Mouse (Mus musculus): ENCODE measurements around the gene Gm28374.

Gene Gm28374

GRCm38 (mm10) chr19:6082156-6082555, at the start of gene Gm28374:
Gene Gm28374 (minus strand): TSS chr19:6082256.
- in situ Hi-C loops (cut with MboI, MseI) = loop anchor here (5.0 kb wide), 2 partner anchors 35 kb away; partner anchors contain the start of genes Sac3d1 and Syvn1

GRCm38 (mm10) chr19:6130414-6131128, 48.5 kb upstream of the Gm28374 start:
- in situ Hi-C loops (cut with MboI, MseI) = loop anchor here (5.0 kb wide), 1 partner anchor 93 kb away; no protein-coding TSS in a partner anchor

GRCm38 (mm10) chr19:6127760-6128341, 45.8 kb upstream of the Gm28374 start, which contains the start of gene Snx15:
Gene Snx15 (minus strand): TSS chr19:6128304.
- in situ Hi-C loops (cut with MboI, MseI) = loop anchor here (5.0 kb wide), 1 partner anchor 166 kb away; the partner anchor contains the start of gene Pola2

DNA sequence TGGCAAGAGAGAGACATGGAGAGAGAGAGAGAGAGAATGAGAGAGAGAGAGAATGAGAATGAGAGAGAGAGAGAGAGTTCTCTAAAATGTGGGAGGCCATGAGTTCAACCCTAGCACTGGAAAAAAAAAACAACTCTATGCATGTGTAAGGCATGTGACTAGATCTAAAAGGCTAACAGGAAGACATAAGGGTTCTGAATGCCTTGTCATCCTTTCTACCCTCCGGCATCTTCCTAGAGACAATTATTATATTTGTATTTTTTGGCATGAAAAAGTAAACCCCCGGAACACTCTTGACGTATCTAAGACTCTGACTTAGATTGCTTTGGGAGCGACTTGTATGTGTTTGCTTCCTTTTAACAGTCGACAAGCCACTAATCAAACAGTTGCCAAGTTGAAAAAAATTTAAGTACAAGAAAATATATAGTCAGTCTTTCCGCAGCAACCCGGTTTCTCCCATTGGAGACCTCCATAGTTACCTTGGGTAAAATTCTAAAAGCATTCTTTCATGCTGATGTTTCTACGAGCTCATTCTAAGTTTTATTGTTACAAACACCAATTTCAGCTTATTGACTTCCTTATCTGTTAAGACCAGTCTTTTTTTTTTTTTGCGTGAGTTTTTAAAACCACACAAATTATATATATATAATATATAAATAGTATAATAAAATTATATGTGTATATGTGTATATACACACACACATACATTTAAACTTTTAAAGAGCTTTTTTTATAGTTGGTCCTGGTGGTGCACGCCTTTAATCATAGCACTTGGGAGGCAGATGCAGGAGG, 44.9 kb upstream of the Gm28374 start:
- in situ Hi-C loops (cut with MboI, MseI) = loop anchor here (5.0 kb wide), 1 partner anchor 165 kb away; the partner anchor contains the start of gene Pola2

- in situ Hi-C loops (cut with MboI, MseI) = loop anchor here (5.0 kb wide), 1 partner anchor 164 kb away; the partner anchor contains the start of gene Pola2
These were observed 44.2 kb upstream of the Gm28374 start for GRCm38 (mm10) chr19:6126289-6126688.

- in situ Hi-C loops (cut with MboI, MseI) = loop anchor here (5.0 kb wide), 1 partner anchor 163 kb away; the partner anchor contains the start of gene Pola2
These were observed 42.8 kb upstream of the Gm28374 start for GRCm38 (mm10) chr19:6124898-6125297.

- in situ Hi-C loops (cut with MboI, MseI) = no loop called here
These were observed 41.3 kb upstream of the Gm28374 start for GRCm38 (mm10) chr19:6123330-6123729.

- in situ Hi-C loops (cut with MboI, MseI) = no loop called here
These were observed 39.7 kb upstream of the Gm28374 start for GRCm38 (mm10) chr19:6121761-6122160.

GRCm38 (mm10) chr19:6118677-6119185, 36.7 kb upstream of the Gm28374 start:
- in situ Hi-C loops (cut with MboI, MseI) = loop anchor here (5.0 to 10.0 kb wide), 3 partner anchors 36 to 344 kb away; partner anchors contain the start of genes Cdca5, Gm28374, Scyl1 and Tm7sf2

DNA sequence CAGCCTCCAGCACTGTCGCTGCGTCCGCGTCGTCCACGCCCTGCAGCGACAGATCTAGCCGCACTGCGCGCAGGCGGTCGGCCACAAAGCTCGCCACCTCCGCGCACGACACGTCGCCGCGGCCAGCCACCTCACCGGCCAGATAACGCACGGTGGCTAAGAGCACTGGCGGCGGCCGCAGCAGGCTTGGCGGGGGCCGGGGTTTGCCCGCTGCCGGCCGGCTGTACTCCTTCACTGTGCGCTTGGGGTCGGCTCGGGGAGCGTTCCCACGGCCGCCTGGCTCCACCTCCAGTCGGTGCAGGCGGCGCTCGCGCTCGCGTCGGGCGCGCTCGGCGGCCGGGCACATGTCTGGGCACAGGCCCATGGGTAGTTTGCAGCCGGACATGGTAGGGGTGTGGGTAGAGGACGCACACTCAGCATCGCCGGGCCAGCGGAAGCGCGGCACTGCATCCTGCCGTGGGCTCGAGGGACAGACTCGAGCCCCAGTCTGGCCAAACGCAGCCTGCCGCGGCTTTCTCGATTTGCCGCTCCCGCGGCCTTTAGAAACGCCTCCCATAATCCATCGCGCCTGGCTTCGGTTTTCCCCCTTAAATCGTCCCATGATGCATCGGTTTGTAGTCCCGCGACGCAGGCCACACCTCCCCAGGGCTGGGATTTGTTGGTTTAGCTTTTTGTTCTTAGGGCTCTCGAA, 36.1 kb upstream of the Gm28374 start, which contains the start of gene Sac3d1:
Gene Sac3d1 (minus strand): TSS at position 665 of the 691 bp plus-strand sequence.
- in situ Hi-C loops (cut with MboI, MseI) = loop anchor here (5.0 to 10.0 kb wide), 3 partner anchors 36 to 343 kb away; partner anchors contain the start of genes Cdca5, Gm28374, Scyl1 and Tm7sf2

DNA sequence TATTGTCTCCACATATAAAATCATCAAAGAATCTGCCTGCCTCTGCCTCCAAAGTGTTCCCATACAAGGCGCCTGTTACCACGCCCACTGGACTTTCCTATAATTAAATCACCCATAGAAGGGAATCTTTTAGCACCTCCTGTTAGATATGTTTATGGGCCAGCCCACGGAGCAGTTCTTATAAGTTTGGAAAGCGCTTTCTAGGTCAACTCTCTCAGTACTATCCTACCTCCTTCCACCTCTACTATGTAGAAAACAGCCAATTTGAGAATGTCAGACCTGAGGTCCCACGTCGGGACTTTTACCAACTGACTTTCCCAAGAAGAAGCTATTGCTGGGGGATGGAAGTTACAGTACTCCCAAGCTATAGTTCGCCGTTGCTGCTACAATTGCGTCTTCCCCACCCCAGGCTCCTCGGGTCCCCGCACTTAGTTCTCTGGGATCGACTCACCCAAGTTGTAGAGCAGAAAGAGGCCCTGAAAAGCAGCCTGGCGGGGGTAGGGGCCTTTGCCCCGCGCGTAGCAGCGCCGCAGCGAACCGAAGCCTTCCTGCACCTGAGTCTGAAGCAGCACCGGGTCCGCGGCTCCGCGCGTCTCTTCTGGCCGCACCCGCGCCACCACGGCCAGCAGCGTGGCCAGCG, 35.4 kb upstream of the Gm28374 start:
- in situ Hi-C loops (cut with MboI, MseI) = loop anchor here (5.0 to 10.0 kb wide), 3 partner anchors 35 to 343 kb away; partner anchors contain the start of genes Cdca5, Gm28374, Scyl1 and Tm7sf2

GRCm38 (mm10) chr19:6116113-6116850, 34.2 kb upstream of the Gm28374 start:
- in situ Hi-C loops (cut with MboI, MseI) = loop anchor here (5.0 to 10.0 kb wide), 3 partner anchors 34 to 341 kb away; partner anchors contain the start of genes Cdca5, Gm28374, Scyl1 and Tm7sf2

DNA sequence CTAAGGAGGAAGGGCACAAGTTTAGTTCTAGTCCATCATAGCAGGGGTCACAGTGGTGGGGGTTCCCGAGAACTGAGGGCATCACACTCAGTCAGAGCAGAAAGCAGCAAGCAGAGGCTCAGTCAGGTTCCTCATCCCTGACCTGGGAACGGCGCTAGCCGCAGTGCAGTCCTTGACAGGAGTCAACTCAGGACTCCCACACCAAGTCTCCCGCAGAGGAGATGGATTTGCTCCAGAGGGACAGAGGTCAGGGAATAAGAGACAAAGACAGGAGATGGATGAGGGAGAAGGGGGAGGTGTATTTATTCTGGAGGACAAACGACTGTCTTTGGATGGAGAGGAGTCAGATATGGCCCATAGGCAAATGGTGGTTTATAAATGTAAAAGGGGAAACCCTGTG, 31.1 kb upstream of the Gm28374 start:
- in situ Hi-C loops (cut with MboI, MseI) = loop anchor here (5.0 to 10.0 kb wide), 3 partner anchors 48 to 338 kb away; partner anchors contain the start of genes Scyl1, Tm7sf2 and Znhit2

DNA sequence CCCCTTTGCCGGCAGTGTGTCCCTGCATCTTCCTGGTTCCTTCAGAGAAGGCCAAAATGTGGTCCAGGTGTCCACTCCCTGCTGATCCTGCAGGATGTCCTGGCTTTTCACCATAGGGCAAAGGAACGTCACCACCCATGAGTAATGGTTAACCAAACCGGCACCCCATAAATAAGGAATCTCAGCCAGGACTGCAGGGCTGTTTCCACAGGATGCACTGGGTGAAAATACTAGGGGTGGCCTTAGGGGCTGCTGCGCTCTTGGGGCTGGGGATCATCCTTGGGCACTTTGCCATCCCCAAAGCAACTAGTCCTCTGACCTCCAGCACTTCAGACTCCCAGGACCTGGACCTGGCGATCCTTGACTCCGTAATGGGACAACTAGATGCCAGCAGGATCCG, 23.5 kb upstream of the Gm28374 start, which contains the start of gene Naaladl1:
Gene Naaladl1 (plus strand): TSS at position 197 of the 400 bp plus-strand sequence.
- in situ Hi-C loops (cut with MboI, MseI) = no loop called here

DNA sequence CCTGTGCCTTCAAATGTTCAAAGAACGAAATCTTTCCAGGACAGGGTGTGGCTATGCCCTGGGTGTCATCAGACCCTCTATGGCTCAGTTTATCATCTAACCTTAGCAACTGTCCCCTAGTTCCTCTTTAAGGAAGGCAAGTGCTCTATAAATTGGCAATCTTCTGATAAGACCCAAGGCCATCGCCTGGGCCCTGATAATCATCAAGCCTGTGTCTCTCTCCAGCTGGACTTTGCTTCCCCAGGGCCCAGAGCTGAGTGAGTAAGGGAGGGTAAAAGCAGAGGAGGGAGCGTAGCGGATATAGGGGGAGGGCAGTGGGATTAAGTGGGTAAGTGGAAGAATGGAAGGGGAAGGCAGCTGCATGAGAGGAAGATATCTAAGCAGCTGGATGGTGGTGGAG, 22.4 kb upstream of the Gm28374 start:
- in situ Hi-C loops (cut with MboI, MseI) = no loop called here

GRCm38 (mm10) chr19:6102169-6102853, 20.3 kb upstream of the Gm28374 start:
- in situ Hi-C loops (cut with MboI, MseI) = no loop called here

DNA sequence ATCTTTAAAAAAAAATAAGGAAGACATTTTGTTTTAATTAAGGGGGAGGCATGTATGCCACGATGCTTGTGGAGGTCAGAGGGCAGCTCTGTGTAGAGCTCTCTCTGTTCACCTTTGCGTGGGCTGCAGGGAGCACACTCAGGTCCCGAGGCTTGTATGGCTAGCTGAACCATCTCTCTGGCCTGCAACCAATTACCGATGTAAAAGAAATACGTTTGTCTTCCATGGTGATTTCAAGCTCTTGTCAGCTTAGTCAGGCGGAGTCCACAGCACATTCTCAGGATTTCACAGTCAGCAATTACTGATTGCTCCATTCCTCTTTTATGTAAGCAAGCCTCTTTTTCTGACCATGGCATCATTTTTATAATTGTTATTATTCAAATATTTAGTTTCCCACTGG, 19.1 kb upstream of the Gm28374 start:
- in situ Hi-C loops (cut with MboI, MseI) = no loop called here

- in situ Hi-C loops (cut with MboI, MseI) = no loop called here
These were observed 15.8 kb upstream of the Gm28374 start for GRCm38 (mm10) chr19:6097847-6098246.

Measured in T-helper 1 cell (primary cell).